Mouse (Mus musculus) heart, embryonic 11.5 days (tissue): ENCODE measurements around the gene Emx1. TPM values are rescaled to one million over a fixed set of nuclear protein-coding genes. Genes with fewer than 3 reads are reported as not detected.

Source experiments
- ATAC-seq: fragments of 200-750 bp; cut with Nextera tagmentation; replicated peaks from 2 replicates; pipeline ENCODE4 v1.8.0; 2017; ENCODE audit warnings: moderate library complexity; ENCODE audit not compliant: insufficient number of reproducible peaks, low FRiP score, low TSS enrichment
- H3K27ac ChIP-seq: fragments of 300-500 bp; sonication (generic); 2 replicates; pipeline ENCODE4 v1.5.1; 2014; ENCODE audit warnings: mild to moderate bottlenecking, low read depth, low read length
- H3K27me3 ChIP-seq: fragments of 300-500 bp; sonication (generic); 2 replicates; pipeline ENCODE4 v1.6.1; 2014; ENCODE audit warnings: mild to moderate bottlenecking, low read length, mixed read lengths; ENCODE audit not compliant: control insufficient read depth, insufficient read depth
- H3K36me3 ChIP-seq: fragments of 300-500 bp; sonication (generic); 2 replicates; pipeline ENCODE4 v1.6.1; 2014; ENCODE audit warnings: mild to moderate bottlenecking, low read length, moderate library complexity, mixed read lengths; ENCODE audit not compliant: control insufficient read depth, insufficient read depth
- H3K4me1 ChIP-seq: fragments of 300-500 bp; sonication (generic); 2 replicates; pipeline ENCODE4 v1.6.1; 2014; ENCODE audit warnings: low read length; ENCODE audit not compliant: control insufficient read depth, insufficient read depth
- H3K4me2 ChIP-seq: fragments of 300-500 bp; sonication (generic); 2 replicates; pipeline ENCODE4 v1.6.1; 2014; ENCODE audit warnings: mild to moderate bottlenecking, moderate library complexity
- H3K4me3 ChIP-seq: fragments of 300-500 bp; sonication (generic); 2 replicates; pipeline ENCODE4 v1.5.1; 2014; ENCODE audit warnings: low read depth, low read length
- H3K9ac ChIP-seq: fragments of 300-500 bp; sonication (generic); 2 replicates; pipeline ENCODE4 v1.6.1; 2014; ENCODE audit warnings: mild to moderate bottlenecking, low read depth, low read length, moderate library complexity
- H3K9me3 ChIP-seq: fragments of 300-500 bp; sonication (generic); replicated peaks from 2 replicates; pipeline ENCODE4 v1.6.1; 2016; ENCODE audit warnings: low read length; ENCODE audit not compliant: control insufficient read depth
- WGBS: fragments of 180-500 bp; shearing (Covaris S2); extraction: QIAGEN DNeasy Blood & Tissue Kit; methylation state at CpG from one replicate; pipeline ENCODE4 v1.1.7; 2014; ENCODE audit not compliant: insufficient replicate concordance; 5-methylcytosine and 5-hydroxymethylcytosine counted together
- polyA plus RNA-seq: library from polyadenylated mRNA; unstranded; fragments of >200 nt; fragmentation: Nextera tagmentation; extraction: Ambion mirVana; gene quantifications from 2 replicates; pipeline ENCODE4 v1.2.1, GENCODE M21; 2014

Gene Emx1
- polyA plus RNA-seq, 1 experiment from 2014 or later = not detected

DNA sequence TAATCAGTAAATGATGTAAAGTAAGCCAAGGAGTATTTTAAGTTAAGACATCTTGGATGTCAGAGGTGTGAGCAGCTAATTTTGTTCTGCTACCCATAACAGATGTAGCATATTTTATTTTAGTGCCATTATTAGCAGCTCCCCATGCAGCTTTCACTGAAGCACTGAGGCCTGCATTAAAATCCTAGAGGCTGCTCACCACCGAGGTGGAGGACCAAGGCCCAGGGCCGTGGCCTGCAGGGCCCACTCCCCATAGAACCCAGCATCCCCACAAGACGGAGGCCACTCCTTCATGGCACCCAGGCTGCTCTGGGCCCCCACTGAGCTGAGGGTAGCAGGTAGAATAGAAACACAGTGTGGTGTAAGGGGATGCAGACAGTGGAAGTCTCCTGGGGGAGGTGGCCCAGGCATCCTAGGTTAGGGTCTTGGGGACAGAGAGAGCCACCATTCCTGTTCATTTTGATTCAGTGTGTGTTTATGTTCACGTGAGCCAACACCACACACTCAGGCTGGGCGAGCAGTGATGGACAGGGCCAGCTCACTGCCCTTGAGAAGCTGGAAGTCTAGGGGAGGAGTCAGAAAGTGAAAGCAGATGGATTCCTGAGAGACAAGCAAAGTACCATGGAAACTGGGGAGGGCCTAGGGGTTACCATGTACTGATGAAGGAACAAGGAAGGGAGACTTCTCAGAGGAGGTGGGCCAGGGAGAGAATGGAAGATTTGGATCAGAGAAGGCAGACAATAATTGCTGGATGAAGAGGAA is 31.6 kb downstream of the Emx1 start:
- H3K4me2 ChIP-seq = no peak overlapping the region
- H3K36me3 ChIP-seq = no peaks in the 10 kb centered on the region
- no peaks in the 10 kb centered on the region for H3K9me3 ChIP-seq
- H3K9ac ChIP-seq = no peak overlapping the region
- H3K4me1 ChIP-seq = peaks cover 6% of the 10 kb centered on the region; the same call in 1 of the 2 replicates
- no peaks in the 10 kb centered on the region for H3K27me3 ChIP-seq
- 49% methylated on average over 5 of the region's 5 CpGs for WGBS
- ATAC-seq = no peak
- H3K4me3 ChIP-seq = no peak overlapping the region
- H3K27ac ChIP-seq = no peak overlapping the region

DNA sequence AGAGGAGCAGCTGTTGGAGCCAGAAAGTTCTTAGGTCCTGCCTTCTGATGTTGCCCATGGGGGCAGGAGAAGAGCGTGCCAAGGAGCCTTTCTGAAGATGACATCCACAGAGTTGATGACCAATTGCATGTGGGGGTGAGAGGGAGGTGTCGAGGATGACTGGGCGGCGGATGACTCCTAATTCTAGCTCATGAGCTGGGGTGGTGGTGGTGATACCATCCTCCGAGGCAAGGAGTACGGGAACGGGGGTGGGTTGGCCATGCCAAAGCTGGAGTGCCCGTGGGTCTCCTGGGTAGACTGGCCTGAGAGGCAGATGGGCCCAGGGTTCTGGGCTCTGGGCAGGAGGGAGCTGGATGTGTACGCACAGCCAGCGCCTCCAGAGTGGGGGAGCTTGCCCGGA is 32.5 kb downstream of the Emx1 start:
- H3K4me1 ChIP-seq = peaks cover 6% of the 10 kb centered on the region; the same call in 1 of the 2 replicates
- no peak overlapping the region for H3K9ac ChIP-seq
- H3K4me3 ChIP-seq = no peak overlapping the region
- 90% methylated on average over 11 of the region's 11 CpGs for WGBS
- no peak overlapping the region for H3K4me2 ChIP-seq
- no peak overlapping the region for H3K27ac ChIP-seq
- no peaks in the 10 kb centered on the region for H3K36me3 ChIP-seq
- H3K9me3 ChIP-seq = no peaks in the 10 kb centered on the region
- H3K27me3 ChIP-seq = no peaks in the 10 kb centered on the region; the same call in 1 of the 2 replicates
- no peak for ATAC-seq

DNA sequence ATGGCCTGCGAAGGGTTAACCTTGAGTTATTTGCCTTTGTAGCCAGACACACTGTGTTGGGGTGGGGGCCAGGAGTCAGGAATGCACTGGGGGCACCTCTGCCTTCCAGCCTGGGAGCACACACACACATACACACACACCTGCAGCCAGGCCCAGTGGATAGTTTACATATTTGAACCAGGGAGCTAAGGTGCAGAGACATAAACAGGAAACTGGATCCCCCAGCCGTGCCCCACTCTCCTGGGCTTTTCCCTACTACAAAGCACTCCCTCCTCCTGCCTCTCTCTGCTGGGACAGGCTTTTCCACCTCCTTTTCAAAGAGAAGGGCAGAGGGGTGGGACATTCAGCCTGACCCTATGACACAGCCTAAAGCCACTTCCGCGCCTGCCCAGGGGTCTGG is 33.7 kb downstream of the Emx1 start:
- Histone ChIP-seq H3K9me3 (no peaks in the 10 kb centered on the region), H3K36me3 (no peaks in the 10 kb centered on the region), H3K9ac (no peak overlapping the region), H3K4me1 (peaks cover 3% of the 10 kb centered on the region; the same call in 1 of the 2 replicates), H3K4me3 (no peak overlapping the region), H3K27ac (no peak overlapping the region), H3K4me2 (no peak overlapping the region), H3K27me3 (no peaks in the 10 kb centered on the region; the same call in 1 of the 2 replicates)
- 42% methylated on average over 4 of the region's 4 CpGs for WGBS
- ATAC-seq = no peak

DNA sequence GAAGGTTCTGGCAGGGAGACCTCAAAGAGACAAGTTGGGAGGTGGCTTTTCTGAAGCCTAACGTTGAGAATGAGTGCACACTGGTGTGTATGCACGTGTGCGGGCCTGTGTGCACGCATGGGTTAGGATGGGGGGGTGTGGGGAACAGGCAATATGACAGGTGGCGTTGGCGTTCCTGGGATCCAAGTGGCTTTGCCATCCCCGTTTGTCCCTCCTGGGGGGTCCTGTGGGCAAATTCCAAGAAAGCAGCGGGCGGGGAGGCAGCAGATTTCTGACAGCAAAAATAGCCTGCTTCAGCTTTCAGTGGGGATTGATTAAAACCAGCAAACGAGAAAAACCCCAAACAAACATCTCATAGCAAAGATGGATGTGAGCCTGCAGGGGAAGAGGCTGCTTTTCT is 35.3 kb downstream of the Emx1 start:
- H3K4me1 ChIP-seq = peaks cover 3% of the 10 kb centered on the region; the same call in 1 of the 2 replicates
- no peak overlapping the region for H3K4me2 ChIP-seq
- H3K9me3 ChIP-seq = no peaks in the 10 kb centered on the region
- no peak overlapping the region for H3K4me3 ChIP-seq
- 70% methylated on average over 10 of the region's 10 CpGs for WGBS
- no peaks in the 10 kb centered on the region for H3K36me3 ChIP-seq
- H3K27ac ChIP-seq = no peak overlapping the region
- H3K27me3 ChIP-seq = no peaks in the 10 kb centered on the region; the same call in 1 of the 2 replicates
- no peak for ATAC-seq
- no peak overlapping the region for H3K9ac ChIP-seq

DNA sequence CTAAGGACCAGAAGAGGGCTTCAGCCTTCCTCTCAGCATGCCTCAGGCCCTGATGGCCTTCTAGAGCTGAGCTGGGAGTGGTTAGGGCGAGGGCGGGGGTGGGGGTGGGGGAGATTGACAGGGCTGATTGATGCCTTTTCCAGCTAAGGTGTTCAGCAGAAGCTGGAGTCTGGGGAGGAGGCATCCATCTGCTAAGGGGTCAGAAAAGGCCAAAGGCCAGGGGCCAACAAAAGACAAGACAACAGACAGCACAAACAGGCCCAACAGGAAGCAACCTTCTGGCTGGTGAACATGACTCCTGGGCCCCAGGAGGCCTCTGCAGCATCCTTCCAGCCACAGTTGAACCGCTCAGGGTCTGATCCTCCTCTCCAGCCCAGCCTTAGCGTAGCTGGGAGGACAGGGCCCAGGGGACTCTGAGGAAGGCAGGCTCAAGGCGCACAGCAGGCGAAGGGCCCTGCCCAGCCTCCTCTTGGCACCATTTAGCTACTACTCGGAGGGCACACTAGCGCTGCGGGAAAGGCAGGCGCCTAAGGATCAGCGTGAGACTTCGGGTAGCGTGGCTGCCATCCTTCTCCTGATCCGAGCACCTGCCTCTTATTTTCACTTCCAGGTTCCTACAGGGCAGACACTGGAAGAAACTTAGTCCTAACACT is 36.4 kb downstream of the Emx1 start:
- no peak for ATAC-seq

DNA sequence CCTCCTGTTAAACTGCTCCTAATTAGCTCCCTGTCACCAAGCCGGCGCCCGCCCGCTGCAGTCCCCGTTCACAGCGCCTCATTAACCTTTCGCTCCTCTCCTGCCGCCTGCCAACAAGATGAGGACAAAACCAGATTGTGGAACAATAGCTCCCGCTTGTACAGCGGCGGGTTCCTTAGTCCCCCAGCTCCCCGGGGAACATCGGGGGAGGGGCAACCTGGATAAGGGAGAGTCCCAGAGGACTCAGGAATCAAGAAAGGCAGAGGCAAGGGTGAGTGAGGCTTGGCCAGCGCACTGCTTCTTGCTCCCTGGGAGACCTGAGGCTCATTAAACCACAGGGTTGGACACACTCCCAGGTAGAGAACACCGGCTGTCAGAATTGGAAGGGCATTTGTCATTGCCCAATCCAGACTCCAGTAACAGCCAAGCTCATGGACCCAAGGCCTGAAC is 37.2 kb downstream of the Emx1 start:
- Histone ChIP-seq H3K9ac (no peak overlapping the region), H3K4me1 (peaks cover 3% of the 10 kb centered on the region; the same call in 1 of the 2 replicates), H3K9me3 (no peaks in the 10 kb centered on the region), H3K27ac (no peak overlapping the region), H3K27me3 (no peaks in the 10 kb centered on the region; the same call in 1 of the 2 replicates), H3K4me3 (no peak overlapping the region), H3K4me2 (no peak overlapping the region), H3K36me3 (no peaks in the 10 kb centered on the region)
- ATAC-seq = no peak
- WGBS = 50% methylated on average over 15 of the region's 15 CpGs

More for the DNA sequence above, 36.4 kb downstream of the Emx1 start:
- Histone ChIP-seq H3K27me3 (no peaks in the 10 kb centered on the region; the same call in 1 of the 2 replicates), H3K4me2 (no peak overlapping the region), H3K4me1 (peaks cover 3% of the 10 kb centered on the region; the same call in 1 of the 2 replicates), H3K36me3 (no peaks in the 10 kb centered on the region), H3K27ac (no peak overlapping the region), H3K9me3 (no peaks in the 10 kb centered on the region), H3K4me3 (no peak overlapping the region), H3K9ac (no peak overlapping the region)
- 50% methylated on average over 14 of the region's 14 CpGs for WGBS

DNA sequence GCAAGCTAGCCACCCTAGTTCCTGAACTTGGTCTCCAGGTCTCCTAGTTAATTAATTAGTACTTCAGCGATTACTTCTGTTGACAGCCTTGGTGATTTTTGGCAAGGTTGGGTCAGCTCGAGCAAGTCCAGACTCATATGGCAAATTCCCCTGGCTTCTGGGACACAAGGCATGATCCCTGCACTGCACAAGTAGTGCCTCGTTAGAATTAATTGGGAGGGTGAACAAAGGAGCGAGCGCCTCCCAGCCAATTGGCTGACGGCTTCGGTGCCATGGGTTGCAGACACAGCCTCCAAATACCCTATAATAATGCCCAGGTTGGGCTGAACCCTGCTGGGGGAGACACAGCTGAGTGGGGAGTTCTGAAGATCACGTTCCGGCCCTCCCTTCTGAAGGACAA is 39.3 kb downstream of the Emx1 start:
- WGBS = 85% methylated on average over 9 of the region's 9 CpGs

DNA sequence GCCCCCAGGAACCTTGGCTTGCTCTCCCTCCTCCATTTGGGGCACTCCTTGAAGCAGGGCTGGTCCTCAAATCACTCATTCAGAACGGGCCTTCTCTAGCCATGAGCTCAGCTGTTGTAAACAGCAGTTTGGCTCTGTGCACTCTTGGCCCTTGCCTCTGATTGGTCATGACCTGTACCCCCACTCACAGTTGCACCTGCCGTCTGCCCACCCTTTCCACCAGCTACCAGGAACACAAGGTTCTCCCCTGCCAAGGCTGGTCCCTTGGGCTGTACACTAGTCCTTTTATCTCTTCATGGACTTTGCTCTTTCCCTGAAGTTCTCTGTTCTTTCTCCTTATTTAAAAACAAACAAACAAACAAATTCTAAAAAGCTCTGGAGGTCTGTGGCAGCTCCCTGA is 40.3 kb downstream of the Emx1 start:
- Histone ChIP-seq H3K27ac (no peak overlapping the region), H3K9ac (no peak overlapping the region), H3K9me3 (no peaks in the 10 kb centered on the region), H3K27me3 (peaks cover 2% of the 10 kb centered on the region; the same call in 1 of the 2 replicates), H3K4me2 (no peak overlapping the region), H3K4me1 (no peaks in the 10 kb centered on the region), H3K36me3 (no peaks in the 10 kb centered on the region), H3K4me3 (no peak overlapping the region)
- no peak for ATAC-seq
- 68% methylated on average over 2 of the region's 2 CpGs for WGBS

More for the DNA sequence above, 39.3 kb downstream of the Emx1 start:
- H3K27me3 ChIP-seq = peaks cover 2% of the 10 kb centered on the region; the same call in 1 of the 2 replicates
- H3K9me3 ChIP-seq = no peaks in the 10 kb centered on the region
- no peak for ATAC-seq
- no peaks in the 10 kb centered on the region for H3K36me3 ChIP-seq
- H3K4me2 ChIP-seq = no peak overlapping the region
- no peak overlapping the region for H3K4me3 ChIP-seq
- H3K9ac ChIP-seq = no peak overlapping the region
- no peaks in the 10 kb centered on the region for H3K4me1 ChIP-seq
- H3K27ac ChIP-seq = no peak overlapping the region
